Mouse (Mus musculus): ENCODE measurements at regions not wholly inside any gene's neighbourhood (a gene's known extent, or its start where the extent isn't known, plus 50 kb on each side); places are given as distances from the start of the nearest gene placed in this dataset.
A peak's percentile ranks its signal among the peaks of the same experiment; 100 is the strongest.

DNA sequence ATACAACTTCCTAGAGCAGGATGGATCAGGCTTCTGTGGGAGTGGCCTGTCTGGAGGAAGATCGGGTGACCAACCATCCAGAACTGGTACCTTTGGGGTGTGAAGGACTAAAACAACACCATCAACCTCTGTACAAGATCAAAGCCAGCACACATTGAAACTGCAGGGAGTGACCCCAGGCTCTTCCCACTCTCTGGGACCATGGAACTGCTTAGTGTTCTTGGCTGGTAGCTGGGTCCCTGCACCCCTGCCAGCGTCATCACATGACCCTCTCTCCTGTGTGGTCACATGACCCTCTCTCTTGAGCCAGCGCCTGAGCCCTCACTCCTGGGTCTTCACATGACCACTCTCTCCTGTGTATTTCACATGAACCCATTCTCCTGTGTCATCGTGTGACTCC lies 178.3 kb upstream of the Cdh4 start:
- ATAC-seq (ENCODE audit: insufficient read depth), result no peak
- H3K27me3 ChIP-seq (ENCODE audit: insufficient read depth, low read length), result no peaks in the 10 kb centered on the region

DNA sequence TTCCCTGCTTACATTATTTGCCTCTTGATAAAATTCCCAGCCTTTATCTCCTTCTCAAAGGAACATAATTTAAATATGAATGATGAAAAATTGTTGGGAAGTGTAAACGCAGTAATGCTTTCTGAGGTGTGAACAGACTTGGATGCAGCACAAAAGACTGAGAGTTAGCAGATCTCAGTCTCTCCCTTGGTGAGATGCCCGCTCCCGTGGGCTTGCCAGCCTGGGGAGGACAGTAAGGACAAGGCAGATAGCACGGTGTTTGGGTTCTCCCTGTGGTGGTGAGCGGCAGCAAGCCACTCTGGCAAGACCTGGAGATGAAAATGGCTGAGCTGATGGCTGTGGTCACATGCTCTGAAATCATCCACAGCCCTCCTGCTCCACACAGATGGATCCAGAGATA lies 176.8 kb upstream of the Cdh4 start:
- H3K27me3 ChIP-seq (ENCODE audit: insufficient read depth, low read length), result no peaks in the 10 kb centered on the region
- ATAC-seq (ENCODE audit: insufficient read depth) (no peak), DNase-seq (no peak)
- no peak for TF ChIP-seq CTCF (IDR thresholded peaks at IDR 0.05; ENCODE audit: low read depth)
- H3K9ac ChIP-seq, result no peak overlapping the region
- no peak overlapping the region for H3K4me3 ChIP-seq (ENCODE audit: low read depth, low read length)
- no peaks in the 10 kb centered on the region for H3K9me3 ChIP-seq (ENCODE audit: low read depth, low read length)
- H3K4me1 ChIP-seq (ENCODE audit: insufficient read depth), result no peaks in the 10 kb centered on the region
- no peak overlapping the region for H3K4me2 ChIP-seq
- WGBS, result 68% methylated on average over 5 of the region's 5 CpGs
- no peak overlapping the region for H3K27ac ChIP-seq (ENCODE audit: low read depth)
- H3K36me3 ChIP-seq (ENCODE audit: insufficient read depth), result no peaks in the 10 kb centered on the region

More for the DNA sequence above, 178.3 kb upstream of the Cdh4 start:
- no peaks in the 10 kb centered on the region for H3K4me1 ChIP-seq (ENCODE audit: insufficient read depth)
- WGBS, result 65% methylated on average over 4 of the region's 4 CpGs
- H3K4me3 ChIP-seq (ENCODE audit: low read depth, low read length), result no peak overlapping the region
- no peaks in the 10 kb centered on the region for H3K36me3 ChIP-seq (ENCODE audit: insufficient read depth)
- H3K9me3 ChIP-seq (ENCODE audit: low read depth, low read length), result no peaks in the 10 kb centered on the region
- no peak overlapping the region for H3K27ac ChIP-seq (ENCODE audit: low read depth)
- no peak for TF ChIP-seq CTCF (IDR thresholded peaks at IDR 0.05; ENCODE audit: low read depth)
- no peak overlapping the region for H3K9ac ChIP-seq
- H3K4me2 ChIP-seq, result no peak overlapping the region
- no peak for DNase-seq

- H3K27ac ChIP-seq (ENCODE audit: low read depth), result no peak overlapping the region
- no peak overlapping the region for H3K9ac ChIP-seq
Observed at GRCm38 (mm10) chr2:179277204-179277886, 164.9 kb upstream of the Cdh4 start.

DNA sequence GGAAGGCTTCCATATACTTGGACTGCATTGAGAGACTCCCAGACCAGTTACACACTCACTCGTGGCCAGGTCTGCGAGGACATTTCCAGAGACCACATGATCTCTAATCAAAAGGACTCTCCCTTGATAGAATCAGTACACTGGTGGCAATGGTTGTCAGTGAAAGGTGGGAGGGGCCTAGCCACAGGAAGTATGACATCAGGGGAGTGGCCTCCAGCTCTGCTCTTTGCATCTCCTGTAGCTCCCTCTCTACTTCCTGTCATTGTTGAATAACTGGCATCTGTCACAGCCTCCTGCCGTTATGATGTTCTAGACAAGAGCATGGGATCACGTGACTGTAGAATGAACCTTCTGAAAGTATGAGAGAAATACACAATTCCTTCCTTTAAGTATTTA lies 164.3 kb upstream of the Cdh4 start:
- Histone ChIP-seq H3K36me3 (ENCODE audit: insufficient read depth) (no peaks in the 10 kb centered on the region), H3K9me3 (ENCODE audit: low read depth, low read length) (no peaks in the 10 kb centered on the region), H3K9ac (no peak overlapping the region), H3K27ac (ENCODE audit: low read depth) (no peak overlapping the region), H3K4me1 (ENCODE audit: insufficient read depth) (no peaks in the 10 kb centered on the region), H3K27me3 (ENCODE audit: insufficient read depth, low read length) (no peaks in the 10 kb centered on the region), H3K4me3 (ENCODE audit: low read depth, low read length) (no peak overlapping the region), H3K4me2 (no peak overlapping the region)
- TF ChIP-seq CTCF (IDR thresholded peaks at IDR 0.05; ENCODE audit: low read depth), result no peak
- ATAC-seq (ENCODE audit: insufficient read depth) (peak; percentile 17; the same call in 1 of the 2 replicates), DNase-seq (peak; percentile 6)
- WGBS, result 67% methylated on average over 4 of the region's 4 CpGs

More at GRCm38 (mm10) chr2:179277204-179277886, 164.9 kb upstream of the Cdh4 start:
- no peak for ATAC-seq (ENCODE audit: insufficient read depth)
- Histone ChIP-seq H3K27me3 (ENCODE audit: insufficient read depth, low read length) (no peaks in the 10 kb centered on the region), H3K4me1 (ENCODE audit: insufficient read depth) (no peaks in the 10 kb centered on the region), H3K4me3 (ENCODE audit: low read depth, low read length) (no peak overlapping the region), H3K9me3 (ENCODE audit: low read depth, low read length) (no peaks in the 10 kb centered on the region), H3K36me3 (ENCODE audit: insufficient read depth) (no peaks in the 10 kb centered on the region), H3K4me2 (no peak overlapping the region)
- DNase-seq, result no peak
- 77% methylated on average over 15 of the region's 15 CpGs for WGBS
- no peak for TF ChIP-seq CTCF (IDR thresholded peaks at IDR 0.05; ENCODE audit: low read depth)

DNA sequence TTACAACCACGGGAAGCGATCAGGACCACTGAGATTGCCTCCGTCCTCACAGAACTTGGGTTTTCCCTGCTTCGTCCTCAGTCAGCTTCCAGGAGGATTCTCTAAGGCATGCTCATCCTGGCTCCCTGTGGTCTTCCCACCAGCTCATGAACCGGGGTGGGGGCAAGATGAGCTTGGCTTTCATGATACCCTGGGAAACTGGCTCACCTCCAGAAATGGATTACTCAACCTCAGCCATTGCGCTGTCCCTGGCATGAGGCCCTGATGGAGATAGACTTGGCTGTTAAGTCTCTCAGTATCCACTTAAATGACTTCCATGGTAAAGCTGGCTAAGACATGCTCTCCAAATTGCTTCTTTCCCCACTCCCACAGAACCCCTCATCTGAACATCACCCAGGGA lies 160.0 kb upstream of the Cdh4 start:
- Histone ChIP-seq H3K27me3 (ENCODE audit: insufficient read depth, low read length) (no peaks in the 10 kb centered on the region), H3K4me1 (ENCODE audit: insufficient read depth) (no peaks in the 10 kb centered on the region), H3K27ac (ENCODE audit: low read depth) (no peak overlapping the region), H3K4me2 (no peak overlapping the region), H3K36me3 (ENCODE audit: insufficient read depth) (no peaks in the 10 kb centered on the region), H3K9ac (no peak overlapping the region), H3K4me3 (ENCODE audit: low read depth, low read length) (no peak overlapping the region), H3K9me3 (ENCODE audit: low read depth, low read length) (no peaks in the 10 kb centered on the region)
- no peak for ATAC-seq (ENCODE audit: insufficient read depth)
- 83% methylated on average over 6 of the region's 6 CpGs for WGBS
- DNase-seq, result peak; percentile 40
- no peak for TF ChIP-seq CTCF (IDR thresholded peaks at IDR 0.05; ENCODE audit: low read depth)

- 37% methylated on average over 5 of the region's 5 CpGs for WGBS
- no peak for TF ChIP-seq CTCF (IDR thresholded peaks at IDR 0.05; ENCODE audit: low read depth)
- Histone ChIP-seq H3K9me3 (ENCODE audit: low read depth, low read length) (no peaks in the 10 kb centered on the region), H3K4me3 (ENCODE audit: low read depth, low read length) (no peak overlapping the region), H3K36me3 (ENCODE audit: insufficient read depth) (no peaks in the 10 kb centered on the region), H3K27me3 (ENCODE audit: insufficient read depth, low read length) (no peaks in the 10 kb centered on the region), H3K27ac (ENCODE audit: low read depth) (no peak overlapping the region), H3K4me2 (no peak overlapping the region), H3K9ac (no peak overlapping the region), H3K4me1 (ENCODE audit: insufficient read depth) (no peaks in the 10 kb centered on the region)
- ATAC-seq (ENCODE audit: insufficient read depth), result peak; percentile 31; the same call in 1 of the 2 replicates
- DNase-seq, result peak; percentile 37
Observed at GRCm38 (mm10) chr2:179290394-179290793, 151.8 kb upstream of the Cdh4 start.

GRCm38 (mm10) chr2:179291046-179291563 lies 151.1 kb upstream of the Cdh4 start:
- Histone ChIP-seq H3K4me1 (ENCODE audit: insufficient read depth) (no peaks in the 10 kb centered on the region), H3K9ac (no peak overlapping the region), H3K4me3 (ENCODE audit: low read depth, low read length) (no peak overlapping the region), H3K36me3 (ENCODE audit: insufficient read depth) (no peaks in the 10 kb centered on the region), H3K27ac (ENCODE audit: low read depth) (no peak overlapping the region), H3K27me3 (ENCODE audit: insufficient read depth, low read length) (no peaks in the 10 kb centered on the region), H3K9me3 (ENCODE audit: low read depth, low read length) (no peaks in the 10 kb centered on the region), H3K4me2 (no peak overlapping the region)
- whole genome bisulfite sequencing, result 86% methylated on average over 1 of the region's 1 CpGs
- no peak for ATAC-seq (ENCODE audit: insufficient read depth)
- TF ChIP-seq CTCF (IDR thresholded peaks at IDR 0.05; ENCODE audit: low read depth), result no peak
- DNase-seq, result no peak
